Mouse (Mus musculus) gastrocnemius, postnatal 14 days (tissue): Measurements from ENCODE around the gene Zfp296. TPM values are rescaled to one million over a fixed set of nuclear protein-coding genes. Genes with fewer than 3 reads are reported as not detected.

ENCODE experiments used
- DNase-seq: peaks from one replicate; pipeline ENCODE4 v3.0.0; 2021; ENCODE audit warnings: mixed read lengths
- intact Hi-C: fragments of 180-260 bp; cut with DNase I; formaldehyde crosslinking; loops from one replicate; pipeline ENCODE4 v1.15.1; 2025; ENCODE audit warnings: low total_unique reads
- total RNA-seq, 2 experiments: library from RNA; stranded (reverse); gene quantifications; 2 replicates each; pipeline ENCODE4 v1.2.3; 2021

Zfp296 gene
- total RNA-seq, 2 experiments from 2014 or later: 0.27 TPM; not detected in 1

DNA sequence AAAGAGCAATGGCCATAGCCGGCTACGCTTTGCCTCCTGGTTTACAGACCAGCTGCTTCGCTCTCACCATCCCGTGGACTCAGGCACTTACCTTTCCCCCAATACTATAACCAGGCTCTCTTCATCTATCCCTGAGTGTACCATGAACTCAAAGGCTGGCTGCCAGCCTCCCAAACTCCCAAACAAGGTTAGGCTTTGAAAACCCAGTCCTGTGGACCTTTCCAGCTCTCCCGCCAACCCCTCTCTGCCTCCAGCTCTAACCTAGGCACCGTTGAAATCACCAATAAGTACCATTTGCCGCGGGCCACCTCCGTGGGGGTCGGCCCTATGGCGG lies 15.7 kb upstream of the Zfp296 start:
- intact Hi-C loops: no loop called here
- no peak for DNase-seq

DNA sequence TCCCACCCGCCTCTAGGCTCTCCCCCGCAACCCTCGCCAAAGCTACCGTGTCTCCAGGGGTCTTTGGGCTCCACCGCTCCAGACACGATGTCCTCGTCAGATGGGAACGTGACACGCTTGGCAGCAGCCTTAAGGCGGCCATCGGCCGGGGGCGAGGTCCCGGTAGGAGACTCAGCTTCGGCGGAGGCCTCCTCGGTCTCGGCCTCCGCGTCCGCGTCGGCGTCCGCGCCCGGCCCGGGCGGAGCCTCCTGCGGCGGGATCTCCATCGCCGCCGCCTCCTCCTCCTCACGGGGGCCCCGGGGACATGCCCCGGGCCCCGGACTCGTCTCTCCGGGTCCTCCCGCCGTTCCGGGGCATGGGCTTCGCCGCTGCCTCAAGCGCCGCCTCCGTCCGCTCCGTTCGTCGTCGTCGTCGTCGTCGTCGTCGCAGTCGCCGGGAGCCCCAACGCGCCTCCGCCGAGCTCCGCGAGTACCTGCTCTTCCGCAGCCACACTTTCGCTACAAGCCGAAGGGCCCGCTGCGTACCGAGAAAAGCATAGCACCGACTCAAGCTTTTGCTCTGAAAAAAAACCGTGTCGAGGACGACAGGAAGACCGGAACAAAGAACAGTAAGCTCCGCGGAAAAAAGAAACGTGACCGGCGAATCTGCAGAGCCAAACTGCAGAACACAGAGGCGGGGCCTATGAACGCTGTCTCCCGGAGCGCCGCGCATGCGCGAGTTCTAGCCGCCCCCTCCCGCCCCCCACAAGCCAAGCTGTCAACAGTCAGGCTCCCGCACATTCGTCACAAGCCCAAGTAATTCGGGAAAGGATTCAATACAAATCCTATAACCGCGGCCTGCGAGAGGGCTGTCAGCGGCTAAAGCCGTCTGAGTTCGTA lies 15.1 kb upstream of the Zfp296 start:
- intact Hi-C loops: no loop called here
- peak; percentile 94 for DNase-seq

DNA sequence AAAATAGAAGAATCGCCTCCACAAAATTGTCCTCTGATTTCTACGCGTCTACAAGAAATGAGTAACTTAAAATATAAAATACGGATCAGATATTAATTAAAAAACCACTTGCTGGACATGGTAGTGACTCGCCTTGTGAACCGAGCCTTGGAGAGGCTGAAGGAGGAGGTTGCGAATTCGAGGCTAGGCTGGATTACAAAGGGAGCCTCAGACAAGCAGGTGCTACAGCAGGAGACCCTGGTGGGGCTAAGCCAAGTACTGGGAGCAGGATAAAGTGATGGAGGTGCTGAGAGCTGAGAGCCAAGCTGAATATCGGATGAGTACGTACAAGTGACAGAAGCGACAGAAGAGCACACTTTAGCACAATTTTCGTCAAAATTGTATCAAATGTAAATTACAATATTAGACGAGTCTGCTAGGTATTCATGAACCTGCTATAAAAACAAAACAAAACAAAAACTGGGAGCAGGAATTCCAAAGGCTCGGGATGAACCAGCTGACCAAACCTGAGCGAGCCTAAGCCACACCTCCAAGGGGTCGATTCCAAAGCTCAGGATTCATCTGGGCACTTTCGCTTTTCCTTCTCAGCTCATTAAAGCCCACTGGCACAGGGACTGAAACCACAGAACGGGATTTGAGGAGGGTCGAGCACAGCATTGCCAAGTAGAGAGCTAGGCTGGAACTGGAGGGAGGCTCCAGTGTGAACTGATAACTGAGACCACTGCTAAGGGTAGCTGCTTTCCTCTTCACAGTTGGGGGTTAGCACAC lies 14.3 kb upstream of the Zfp296 start, which contains the start of gene Ppp1r37:
Ppp1r37 (minus strand) TSS at position 434 of the 768 bp plus-strand sequence.
- no peak for DNase-seq
- intact Hi-C loops: no loop called here

DNA sequence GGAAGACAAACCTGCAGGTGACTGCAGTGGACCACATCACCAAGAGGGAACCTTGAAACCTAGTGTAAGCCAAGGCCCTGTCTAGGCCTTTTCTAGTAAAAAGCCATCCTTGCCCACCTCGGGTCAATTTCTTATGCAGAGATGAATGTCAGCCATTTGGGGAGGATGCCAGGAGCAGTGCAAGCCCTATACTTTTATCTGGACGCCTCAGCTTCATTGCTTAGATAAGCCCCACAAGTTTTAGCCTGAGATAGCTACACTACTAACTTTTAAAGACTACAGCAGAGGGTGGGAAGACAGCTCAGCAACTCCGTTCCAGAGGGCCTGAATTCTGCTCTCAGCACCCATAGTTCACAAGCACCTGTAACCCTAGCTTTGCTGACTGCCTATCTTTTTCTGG lies 13.2 kb upstream of the Zfp296 start:
- no peak for DNase-seq
- intact Hi-C loops: no loop called here

DNA sequence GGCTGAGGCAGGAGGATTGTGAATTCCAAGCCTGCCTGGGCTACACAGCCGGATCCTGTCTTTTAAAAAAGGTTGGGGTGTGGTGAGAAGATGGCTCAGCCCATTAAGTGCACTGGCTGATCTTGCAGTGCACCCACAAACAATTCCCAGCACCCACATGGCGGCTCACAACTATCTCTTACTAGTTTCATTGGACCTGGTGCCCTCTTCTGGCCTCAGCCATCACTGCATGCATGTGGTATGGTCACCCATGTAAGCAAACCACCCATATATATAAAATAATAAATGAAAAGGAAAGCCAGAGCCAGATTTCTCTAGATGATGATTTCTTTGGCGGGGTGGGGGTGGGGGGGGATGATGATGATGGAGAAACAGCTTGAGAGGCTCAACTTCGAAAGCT lies 12.6 kb upstream of the Zfp296 start:
- DNase-seq: no peak
- intact Hi-C loops: no loop called here

DNA sequence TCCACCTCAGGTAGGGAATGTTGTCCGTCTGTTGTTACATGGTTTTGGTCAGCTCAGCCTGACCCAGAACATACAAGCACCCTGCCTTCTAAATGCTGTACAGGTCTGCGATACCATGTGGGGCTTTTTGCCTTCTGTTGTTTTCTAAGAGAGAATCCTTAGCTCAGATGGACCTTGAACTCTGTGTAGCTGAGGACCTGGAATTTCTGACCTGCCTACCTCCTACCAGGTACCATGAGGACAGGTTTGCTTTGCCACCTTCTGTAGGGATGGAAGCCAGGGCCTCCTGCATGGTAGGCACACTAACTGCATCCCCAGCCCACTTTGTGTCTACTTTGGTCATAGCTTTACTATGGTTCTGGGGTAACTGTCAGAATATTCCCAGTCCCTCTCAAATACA lies 11.3 kb upstream of the Zfp296 start:
- intact Hi-C loops: no loop called here
- DNase-seq: no peak

DNA sequence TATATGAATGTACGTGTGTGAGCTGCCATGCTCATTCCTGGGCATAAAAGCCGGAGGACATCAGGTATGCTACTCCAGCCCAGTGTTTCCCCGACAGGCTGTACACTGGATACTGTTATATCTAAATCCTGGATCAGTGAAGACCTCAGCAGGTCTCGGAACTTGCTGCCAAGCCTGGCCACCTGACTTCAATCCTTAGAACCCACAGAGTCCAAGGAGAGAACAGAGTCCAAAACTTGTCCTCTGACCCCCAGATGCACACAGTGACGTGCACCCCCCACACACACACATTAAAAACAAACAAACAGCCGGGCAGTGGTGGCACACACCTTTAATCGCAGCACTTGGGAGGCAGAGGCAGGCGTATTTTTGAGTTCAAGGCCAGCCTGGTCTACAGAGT lies 9.7 kb upstream of the Zfp296 start:
- no peak for DNase-seq
- intact Hi-C loops: no loop called here

DNA sequence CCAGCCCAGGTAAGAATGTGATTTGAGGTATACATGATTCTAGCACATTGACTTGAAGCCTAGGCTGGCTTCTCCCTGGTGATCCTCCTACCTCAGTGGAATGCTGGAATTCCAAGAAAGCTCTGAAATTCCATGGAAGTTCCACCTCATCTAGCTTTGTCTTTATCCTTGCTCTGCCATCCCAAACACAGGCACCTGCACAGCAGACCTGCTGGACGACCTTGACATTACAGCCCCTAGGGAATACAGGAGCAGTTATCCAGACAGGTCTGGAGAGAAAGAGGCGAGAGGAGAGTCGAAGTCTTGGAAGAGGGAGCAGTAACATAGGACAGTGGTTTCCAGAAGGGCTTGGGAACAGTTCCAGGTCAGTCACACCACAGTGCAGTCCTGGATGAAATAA lies 7.4 kb upstream of the Zfp296 start:
- intact Hi-C loops: no loop called here
- no peak for DNase-seq

DNA sequence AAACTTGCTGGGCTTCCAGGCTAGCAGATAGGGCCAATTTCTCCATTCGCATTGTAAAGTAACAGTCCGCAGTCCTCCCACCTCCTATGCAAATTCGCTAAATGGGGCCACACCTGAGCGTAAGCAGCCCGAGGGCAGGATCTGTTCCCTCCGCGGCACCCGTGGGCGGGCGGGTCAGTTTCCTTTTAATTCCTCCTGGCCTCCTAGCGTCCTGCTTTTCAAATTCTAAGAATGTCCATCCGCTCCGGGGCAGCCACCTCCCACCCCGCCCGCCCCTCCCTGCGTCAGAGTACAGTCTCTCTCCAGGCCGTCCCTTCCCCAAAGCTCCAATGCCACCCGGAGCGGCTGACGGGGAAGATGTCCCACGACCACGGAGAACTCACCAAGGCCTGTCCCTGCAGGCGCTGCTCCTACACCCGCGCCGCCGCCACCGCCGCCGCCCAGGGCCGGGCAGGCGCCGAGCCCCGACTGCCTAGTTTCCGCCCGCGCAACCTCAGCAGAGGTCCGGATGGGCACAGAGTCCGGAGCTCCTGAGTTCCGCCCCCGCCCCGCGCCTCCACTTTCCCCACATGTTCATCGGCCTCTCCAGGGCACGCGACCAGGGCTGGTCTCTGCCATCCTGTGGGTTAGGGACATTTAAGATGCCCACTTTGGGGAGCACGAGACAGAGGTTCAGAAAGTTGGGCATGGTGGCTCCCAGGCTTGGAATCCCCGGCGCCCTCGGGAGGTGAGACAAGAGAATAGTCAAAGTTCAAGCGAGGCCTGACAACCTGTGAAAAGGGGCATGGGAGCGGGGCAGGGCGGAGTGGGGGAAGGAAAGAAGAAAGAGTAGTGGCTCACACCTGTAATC lies 3.9 kb upstream of the Zfp296 start:
- peak; percentile 83 for DNase-seq
- intact Hi-C loops: no loop called here

DNA sequence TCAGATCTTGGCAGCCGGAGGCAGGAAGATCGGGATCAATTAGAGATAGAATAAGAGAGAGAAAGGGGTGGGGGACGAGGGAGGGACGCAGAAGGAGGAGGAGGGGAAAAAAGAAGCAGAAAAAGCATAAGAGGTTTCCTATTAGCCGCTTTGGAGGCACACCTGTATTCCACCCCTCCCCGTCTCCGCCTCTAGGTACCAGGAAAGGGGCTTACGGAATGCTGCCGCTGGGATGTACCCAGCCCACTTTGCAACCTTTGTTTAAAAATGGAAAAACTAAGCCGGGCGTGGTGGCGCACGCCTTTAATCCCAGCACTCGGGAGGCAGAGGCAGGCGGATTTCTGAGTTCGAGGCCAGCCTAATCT lies 3.3 kb upstream of the Zfp296 start:
- no peak for DNase-seq
- intact Hi-C loops: no loop called here

DNA sequence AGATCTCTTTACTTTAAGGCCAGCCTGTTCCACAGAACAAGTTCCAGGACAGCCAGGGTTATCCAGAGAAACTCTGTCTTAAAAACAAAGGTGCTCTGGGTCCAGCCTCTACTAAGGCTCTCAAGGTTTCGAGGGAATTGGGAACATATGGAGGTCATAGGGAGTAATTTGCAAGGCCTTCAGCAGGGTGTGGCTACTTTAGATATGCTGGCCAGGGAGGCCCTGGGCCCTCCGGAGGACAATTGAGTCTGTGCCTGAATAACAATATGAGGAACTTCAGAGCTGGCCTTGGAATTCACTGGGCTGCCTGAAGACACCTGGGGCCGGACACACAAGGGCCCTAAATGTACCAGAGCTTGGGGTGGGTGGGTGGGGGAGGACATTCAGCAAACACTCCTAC lies 1.5 kb upstream of the Zfp296 start:
- DNase-seq: no peak
- intact Hi-C loops: no loop called here

DNA sequence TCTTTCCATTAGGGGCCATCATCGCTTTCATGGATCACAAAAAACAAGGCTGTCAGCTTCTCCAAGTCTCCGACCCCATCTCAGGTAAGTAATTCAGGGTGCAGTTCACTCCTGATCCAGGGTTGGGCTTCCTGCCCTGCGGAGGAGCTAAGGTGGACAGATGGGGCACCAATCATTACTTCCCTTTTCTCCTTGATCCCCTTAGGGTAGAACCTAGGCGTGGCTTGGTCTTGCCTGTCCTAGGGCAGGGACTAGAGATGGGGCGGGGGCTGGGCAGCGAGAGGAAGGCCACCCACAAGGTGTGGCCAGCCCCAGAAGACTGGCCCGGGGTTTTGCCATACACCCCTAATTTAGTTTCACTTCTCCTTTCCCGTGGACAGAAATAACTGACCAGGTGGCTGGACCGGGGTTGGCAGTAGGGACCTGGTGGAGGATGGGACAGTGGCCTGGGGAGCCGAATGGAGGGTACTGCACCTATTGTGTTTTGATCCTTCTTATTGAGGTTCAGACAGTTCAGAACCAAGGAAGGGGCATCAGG lies 859 bp downstream of the Zfp296 start:
- no peak for DNase-seq
- intact Hi-C loops: no loop called here

DNA sequence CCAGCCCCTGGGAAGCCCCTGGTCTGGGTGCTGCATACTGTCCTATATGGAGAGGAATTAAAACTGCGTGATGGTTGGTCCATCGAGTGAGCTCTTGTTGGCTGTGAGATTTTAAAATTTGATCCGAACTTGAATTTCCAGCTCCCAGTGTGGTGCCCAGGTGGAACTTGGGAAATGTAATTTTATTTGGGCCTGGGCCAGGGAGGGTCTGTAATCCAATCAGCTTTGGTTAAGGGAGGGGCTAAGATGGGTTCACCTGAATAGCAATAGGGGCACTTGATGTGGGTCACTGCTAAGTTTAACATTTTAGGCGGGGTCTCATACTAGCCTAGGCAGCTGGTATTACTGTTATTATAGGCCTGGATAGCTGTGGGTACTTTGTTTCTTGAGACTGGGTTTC lies 1.3 kb downstream of the Zfp296 start:
- no peak for DNase-seq
- intact Hi-C loops: no loop called here

DNA sequence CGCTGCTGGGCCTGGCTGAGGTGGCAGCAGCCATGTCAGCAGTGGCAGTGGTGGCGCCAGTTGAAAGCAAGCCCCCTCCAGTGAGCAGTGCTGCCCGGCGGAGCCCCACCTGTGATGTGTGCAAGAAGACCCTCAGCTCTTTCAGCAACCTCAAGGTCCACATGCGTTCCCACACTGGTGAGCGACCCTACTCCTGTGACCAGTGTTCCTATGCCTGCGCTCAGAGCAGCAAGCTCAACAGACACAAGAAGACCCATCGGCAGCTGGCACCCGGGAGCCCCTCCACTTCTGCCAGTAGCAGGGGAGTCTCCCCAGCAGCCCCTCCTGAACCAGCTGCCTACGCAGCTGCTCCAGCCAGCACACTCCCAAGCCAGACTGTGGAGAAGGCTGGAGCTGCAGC lies 2.7 kb downstream of the Zfp296 start:
- DNase-seq: no peak
- intact Hi-C loops: loop anchor here (5.0 kb wide), 2 partner anchors 38 to 62 kb away; partner anchors contain the start of gene Nkpd1

DNA sequence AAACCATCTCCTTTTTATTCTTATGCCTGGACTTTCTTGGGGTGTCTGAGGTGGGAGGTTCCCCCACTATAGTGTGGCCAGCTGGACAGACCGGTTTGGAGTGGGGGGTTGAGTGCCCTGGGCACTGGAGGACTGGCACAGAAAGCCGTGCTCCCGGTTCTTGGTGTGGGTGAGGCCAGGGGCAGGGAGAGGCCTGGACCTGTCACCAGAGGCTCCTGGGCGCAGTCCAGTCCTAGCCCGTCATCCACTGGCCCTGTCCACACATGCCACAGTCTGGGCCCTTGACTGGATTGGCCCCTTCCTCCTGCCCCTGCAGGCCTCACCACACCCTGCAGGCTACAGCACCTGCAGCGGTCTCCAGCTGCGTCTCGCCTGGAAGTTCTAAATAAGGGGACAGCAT lies 3.5 kb downstream of the Zfp296 start:
- intact Hi-C loops: loop anchor here (5.0 kb wide), 2 partner anchors 37 to 63 kb away; partner anchors contain the start of gene Nkpd1
- no peak for DNase-seq

DNA sequence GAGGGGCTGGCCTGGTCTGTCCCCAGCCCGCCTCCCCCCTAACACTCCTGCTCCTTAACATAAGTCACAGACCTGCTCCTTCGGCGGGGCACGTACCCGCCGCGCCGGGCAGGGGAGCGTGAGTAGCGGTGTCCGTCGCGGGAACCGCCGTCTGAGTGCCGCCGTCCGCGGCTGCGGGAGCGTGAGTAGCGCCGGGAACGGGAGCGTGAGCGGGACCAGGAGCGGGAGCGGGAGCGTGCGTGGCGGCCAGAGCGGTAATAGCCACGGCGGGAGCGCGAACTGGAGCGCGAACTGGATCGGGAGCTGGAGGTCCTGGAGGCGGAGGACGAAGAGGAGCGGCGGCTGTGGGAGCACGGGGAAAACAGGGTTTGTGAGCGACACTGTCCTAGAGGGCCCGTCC lies 9.2 kb downstream of the Zfp296 start:
- intact Hi-C loops: no loop called here

DNA sequence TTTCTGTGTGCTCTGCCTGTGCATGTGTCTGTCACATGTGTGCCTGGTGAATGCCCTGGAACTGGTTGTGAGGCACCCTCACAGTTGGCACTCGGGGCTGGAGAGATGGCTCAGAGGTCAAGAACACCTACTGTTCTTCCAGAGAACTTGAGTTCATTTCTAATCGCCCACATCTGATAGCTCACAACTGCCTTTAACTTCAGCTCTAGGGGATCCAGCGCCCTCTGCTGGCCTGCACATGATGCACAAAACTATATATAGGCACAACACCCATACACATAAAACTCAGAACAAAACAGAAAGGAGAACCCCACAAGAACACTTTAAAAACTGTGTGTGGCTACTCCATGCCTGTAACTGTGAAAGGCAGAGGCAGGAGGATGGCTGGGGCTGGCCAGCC lies 12.1 kb downstream of the Zfp296 start:
- DNase-seq: peak; percentile 46
- intact Hi-C loops: no loop called here

More for the DNA sequence above, 9.2 kb downstream of the Zfp296 start:
- no peak for DNase-seq

DNA sequence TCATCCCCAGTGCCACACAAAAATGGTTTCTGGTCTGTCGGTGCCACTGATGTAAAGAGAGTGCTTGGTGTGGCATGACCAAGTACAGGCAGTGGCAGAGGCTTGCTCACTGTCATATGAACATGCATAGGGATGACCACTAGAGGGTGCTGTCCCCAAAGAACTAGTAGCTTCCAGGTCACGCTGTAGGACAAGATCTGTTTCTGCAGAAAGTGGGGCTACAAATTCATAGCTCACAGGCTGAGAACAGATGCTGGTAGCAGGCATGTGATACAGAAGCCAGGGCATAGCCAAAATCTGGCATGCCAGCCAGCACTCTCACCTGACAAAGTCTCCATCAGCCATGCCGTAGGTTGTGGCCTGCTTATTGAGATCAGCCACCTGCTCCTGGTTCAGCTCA lies 12.8 kb downstream of the Zfp296 start:
- peak; percentile 72 for DNase-seq
- intact Hi-C loops: no loop called here

DNA sequence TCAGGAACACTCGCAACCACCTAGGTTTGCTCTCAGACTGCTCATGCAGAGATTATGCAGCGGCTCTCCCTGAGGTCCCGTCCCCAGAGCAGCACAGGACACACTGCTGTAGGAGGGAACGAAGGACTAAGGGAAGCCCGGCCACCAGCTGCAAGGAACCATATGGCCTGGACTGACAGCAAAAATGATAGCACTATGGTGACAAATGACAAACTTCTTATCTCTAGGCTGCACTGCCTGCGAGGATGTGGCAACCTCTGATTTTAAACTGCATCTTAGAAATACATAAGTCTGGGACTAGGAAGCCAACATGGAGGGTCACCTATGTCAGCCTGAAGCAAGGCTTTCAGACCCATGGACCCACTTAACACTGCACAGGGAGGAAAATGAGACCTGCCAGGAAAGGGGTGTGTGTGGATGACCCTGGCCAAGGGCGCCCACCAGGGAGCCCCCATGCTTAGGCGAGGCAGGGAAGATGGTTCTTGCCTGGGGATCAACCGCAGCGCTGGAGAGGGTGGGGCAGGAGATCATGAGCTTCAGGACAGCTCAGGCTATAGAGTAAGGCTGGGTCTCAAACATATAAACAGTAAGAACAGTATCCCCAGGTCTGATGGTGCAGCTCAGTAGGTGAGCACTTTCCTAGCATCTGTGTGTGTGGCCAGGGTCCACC lies 16.1 kb downstream of the Zfp296 start:
- DNase-seq: no peak
- intact Hi-C loops: no loop called here
